Mouse (Mus musculus) lung, postnatal 36 days (tissue): ENCODE measurements around the gene Slc35e2.
A peak's percentile ranks its signal among the peaks of the same experiment; 100 is the strongest.

ENCODE experiments used
- DNase-seq: peaks from one replicate; pipeline ENCODE4 v3.0.0; 2022; ENCODE audit warnings: mixed read lengths

Slc35e2 gene

GRCm38 (mm10) chr4:155577132-155577531, 24.1 kb upstream of the Slc35e2 start:
- DNase-seq, result no peak

GRCm38 (mm10) chr4:155577741-155578140, 23.5 kb upstream of the Slc35e2 start:
- no peak for DNase-seq

GRCm38 (mm10) chr4:155578336-155579125, 22.7 kb upstream of the Slc35e2 start:
- DNase-seq, result peak; percentile 62

GRCm38 (mm10) chr4:155580420-155580819, 20.8 kb upstream of the Slc35e2 start:
- peak; percentile 73 for DNase-seq

- peak; percentile 32 for DNase-seq
Observed at GRCm38 (mm10) chr4:155582279-155582905, 18.8 kb upstream of the Slc35e2 start.

- no peak for DNase-seq
Observed at GRCm38 (mm10) chr4:155589356-155589755, 11.9 kb upstream of the Slc35e2 start.

GRCm38 (mm10) chr4:155591012-155591719, 10.1 kb upstream of the Slc35e2 start:
- DNase-seq, result peak; percentile 44

- DNase-seq, result peak; percentile 54
Observed at GRCm38 (mm10) chr4:155593780-155594179, 7.4 kb upstream of the Slc35e2 start.

GRCm38 (mm10) chr4:155595777-155596176, 5.4 kb upstream of the Slc35e2 start:
- DNase-seq, result peak; percentile 53

- DNase-seq, result no peak
Observed at GRCm38 (mm10) chr4:155596606-155597005, 4.6 kb upstream of the Slc35e2 start.

GRCm38 (mm10) chr4:155598536-155598935, 2.7 kb upstream of the Slc35e2 start:
- DNase-seq, result no peak

- DNase-seq, result no peak
Observed at GRCm38 (mm10) chr4:155599901-155600825, 1.1 kb upstream of the Slc35e2 start.

- peak; percentile 7 for DNase-seq
Observed at GRCm38 (mm10) chr4:155601997-155602456, 811 bp downstream of the Slc35e2 start.

- no peak for DNase-seq
Observed at GRCm38 (mm10) chr4:155602753-155603152, 1.5 kb downstream of the Slc35e2 start.

GRCm38 (mm10) chr4:155603801-155604200, 2.6 kb downstream of the Slc35e2 start:
- DNase-seq, result no peak

- no peak for DNase-seq
Observed at GRCm38 (mm10) chr4:155605132-155605531, 3.9 kb downstream of the Slc35e2 start.

- no peak for DNase-seq
Observed at GRCm38 (mm10) chr4:155606825-155607224, 5.6 kb downstream of the Slc35e2 start.

GRCm38 (mm10) chr4:155611860-155612259, 10.6 kb downstream of the Slc35e2 start:
- no peak for DNase-seq

- DNase-seq, result no peak
Observed at GRCm38 (mm10) chr4:155613264-155613663, 12.0 kb downstream of the Slc35e2 start.

- no peak for DNase-seq
Observed at GRCm38 (mm10) chr4:155618321-155618720, 17.1 kb downstream of the Slc35e2 start.

- peak; percentile 98 for DNase-seq
Observed at GRCm38 (mm10) chr4:155624338-155625291, 23.4 kb downstream of the Slc35e2 start, which contains the start of gene Cdk11b. Gene Cdk11b, plus strand, starts transcription at chr4:155624854.
